Mouse (Mus musculus) midbrain, embryonic 14.5 days (tissue): Measurements from ENCODE around the gene Tcfl5. TPM values are rescaled to one million over a fixed set of nuclear protein-coding genes. Genes with fewer than 3 reads are reported as not detected.

Source experiments
- ATAC-seq: fragments of 200-750 bp; cut with Nextera tagmentation; 2 replicates; pipeline ENCODE4 v1.8.0; 2017; ENCODE audit warnings: moderate number of reproducible peaks, moderate library complexity; ENCODE audit not compliant: low FRiP score, low TSS enrichment
- DNase-seq: peaks from one replicate; pipeline ENCODE4 v3.0.0-alpha.2; 2015
- H3K27ac ChIP-seq: fragments of 300-500 bp; sonication (generic); replicated peaks from 2 replicates; pipeline ENCODE4 v1.5.1; 2014; ENCODE audit warnings: mild to moderate bottlenecking, low read depth, low read length, moderate library complexity
- H3K27me3 ChIP-seq: fragments of 300-500 bp; sonication (generic); 2 replicates; pipeline ENCODE4 v1.6.1; 2014; ENCODE audit warnings: low read length, control low read depth, mixed read lengths; ENCODE audit not compliant: control insufficient read depth, insufficient read depth
- H3K36me3 ChIP-seq: fragments of 300-500 bp; sonication (generic); 2 replicates; pipeline ENCODE4 v1.6.1; 2014; ENCODE audit warnings: low read length, control low read depth; ENCODE audit not compliant: control insufficient read depth, insufficient read depth
- H3K4me1 ChIP-seq: fragments of 300-500 bp; sonication (generic); 2 replicates; pipeline ENCODE4 v1.6.1; 2014; ENCODE audit warnings: mild to moderate bottlenecking, antibody characterized with exemption, low read length, control low read depth; ENCODE audit not compliant: control insufficient read depth, insufficient read depth
- H3K4me2 ChIP-seq: fragments of 300-500 bp; sonication (generic); 2 replicates; pipeline ENCODE4 v1.6.1; 2014; ENCODE audit warnings: mild to moderate bottlenecking, low read length, moderate library complexity
- H3K4me3 ChIP-seq: fragments of 300-500 bp; sonication (generic); replicated peaks from 2 replicates; pipeline ENCODE4 v1.5.1; 2014; ENCODE audit warnings: low read depth, low read length
- H3K9ac ChIP-seq: fragments of 300-500 bp; sonication (generic); replicated peaks from 2 replicates; pipeline ENCODE4 v1.6.1; 2014; ENCODE audit warnings: mild to moderate bottlenecking, low read length, moderate library complexity
- H3K9me3 ChIP-seq: fragments of 300-500 bp; sonication (generic); 2 replicates; pipeline ENCODE4 v1.6.1; 2016; ENCODE audit warnings: low read length, control low read depth, mixed read lengths; ENCODE audit not compliant: control insufficient read depth
- WGBS: fragments of 180-500 bp; shearing (Covaris S2); extraction: QIAGEN DNeasy Blood & Tissue Kit; methylation state at CpG from one replicate; pipeline ENCODE4 v1.1.7; 2014; 5-methylcytosine and 5-hydroxymethylcytosine counted together
- polyA plus RNA-seq: library from polyadenylated mRNA; unstranded; fragments of >200 nt; fragmentation: Nextera tagmentation; extraction: Ambion mirVana; gene quantifications from 2 replicates; pipeline ENCODE4 v1.2.1, GENCODE M21; 2014

Gene Tcfl5
- polyA plus RNA-seq, 1 experiment from 2014 or later = 0.42 TPM

- DNase-seq = peak; percentile 31
These were observed 17.0 kb upstream of the Tcfl5 start for GRCm38 (mm10) chr2:180659353-180660150.

GRCm38 (mm10) chr2:180658381-180658780 is 15.9 kb upstream of the Tcfl5 start:
- H3K27ac ChIP-seq = no peak overlapping the region
- 86% methylated on average over 5 of the region's 5 CpGs for WGBS
- H3K9me3 ChIP-seq = no peaks in the 10 kb centered on the region
- no peak overlapping the region for H3K4me2 ChIP-seq
- no peak overlapping the region for H3K9ac ChIP-seq
- no peak overlapping the region for H3K4me3 ChIP-seq
- peaks cover 23% of the 10 kb centered on the region for H3K36me3 ChIP-seq
- ATAC-seq = no peak
- no peaks in the 10 kb centered on the region for H3K4me1 ChIP-seq
- DNase-seq = no peak
- no peaks in the 10 kb centered on the region for H3K27me3 ChIP-seq

More at GRCm38 (mm10) chr2:180659353-180660150, 17.0 kb upstream of the Tcfl5 start:
- Histone ChIP-seq H3K4me2 (peak overlapping the region; percentile 45), H3K4me3 (no peak overlapping the region), H3K27ac (no peak overlapping the region), H3K4me1 (no peaks in the 10 kb centered on the region), H3K9me3 (no peaks in the 10 kb centered on the region), H3K27me3 (no peaks in the 10 kb centered on the region), H3K9ac (peak overlapping the region; percentile 39), H3K36me3 (peaks cover 29% of the 10 kb centered on the region)
- 21% methylated on average over 42 of the region's 42 CpGs for WGBS
- no peak for ATAC-seq

- ATAC-seq (no peak), DNase-seq (peak; percentile 88)
- WGBS = 77% methylated on average over 4 of the region's 4 CpGs
- peaks cover 23% of the 10 kb centered on the region for H3K36me3 ChIP-seq
- no peak overlapping the region for H3K4me2 ChIP-seq
- no peaks in the 10 kb centered on the region for H3K27me3 ChIP-seq
- no peaks in the 10 kb centered on the region for H3K9me3 ChIP-seq
- no peak overlapping the region for H3K9ac ChIP-seq
- H3K4me1 ChIP-seq = no peaks in the 10 kb centered on the region
- no peak overlapping the region for H3K4me3 ChIP-seq
- no peak overlapping the region for H3K27ac ChIP-seq
These were observed 15.0 kb upstream of the Tcfl5 start for GRCm38 (mm10) chr2:180657394-180658013.

DNA sequence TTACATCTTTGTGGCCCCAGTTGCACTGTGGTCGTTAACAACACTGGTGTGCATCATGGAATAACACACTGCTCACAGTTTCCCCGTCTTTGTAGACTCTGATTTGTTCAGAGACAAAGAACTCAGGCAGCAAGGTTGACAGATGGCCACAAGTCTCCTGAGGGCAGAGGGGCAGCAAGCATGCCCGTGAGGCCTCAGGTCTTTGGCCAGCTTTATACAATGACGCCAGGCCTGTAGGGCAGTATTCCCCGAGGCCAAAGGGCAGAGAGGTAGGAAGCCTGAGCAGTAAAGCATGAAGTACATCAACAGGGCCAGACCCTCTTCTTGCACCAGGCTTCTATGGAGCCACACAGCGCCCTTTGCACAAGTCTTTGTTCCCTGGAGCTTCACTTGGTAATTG is 12.6 kb upstream of the Tcfl5 start:
- Histone ChIP-seq H3K4me3 (no peak overlapping the region), H3K4me1 (no peaks in the 10 kb centered on the region), H3K4me2 (no peak overlapping the region), H3K9ac (no peak overlapping the region), H3K27ac (no peak overlapping the region), H3K27me3 (no peaks in the 10 kb centered on the region), H3K36me3 (0 out of 2 replicates have a peak, but pooled peaks cover under 1% of the 10 kb centered on the region), H3K9me3 (no peaks in the 10 kb centered on the region)
- no peak for ATAC-seq
- DNase-seq = no peak
- WGBS = 46% methylated on average over 6 of the region's 6 CpGs

DNA sequence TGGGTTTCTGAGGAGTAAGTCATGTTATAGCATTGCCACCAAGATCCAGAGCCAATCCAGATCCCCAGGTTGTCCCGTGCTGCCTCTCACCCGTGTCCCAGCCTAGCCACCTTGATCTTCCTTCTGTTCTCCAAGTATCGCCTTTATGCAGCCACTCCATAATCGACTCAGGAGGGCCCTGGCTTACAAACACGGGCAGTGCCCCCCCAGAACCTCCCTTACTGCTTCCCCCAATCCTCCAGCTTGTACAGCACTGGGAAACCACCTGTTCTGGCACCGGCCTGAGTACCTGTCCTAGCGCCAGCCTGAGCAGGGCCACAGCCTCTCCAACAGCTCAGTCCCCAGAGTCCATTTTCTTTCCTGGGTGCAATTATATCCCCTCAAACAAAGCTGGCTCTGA is 12.2 kb upstream of the Tcfl5 start:
- Histone ChIP-seq H3K9ac (no peak overlapping the region), H3K36me3 (no peaks in the 10 kb centered on the region)

GRCm38 (mm10) chr2:180646841-180647240 is 4.3 kb upstream of the Tcfl5 start:
- Histone ChIP-seq H3K4me1 (no peaks in the 10 kb centered on the region), H3K4me3 (no peak overlapping the region), H3K9me3 (peaks cover 14% of the 10 kb centered on the region), H3K27ac (no peak overlapping the region), H3K4me2 (no peak overlapping the region), H3K9ac (no peak overlapping the region), H3K36me3 (no peaks in the 10 kb centered on the region), H3K27me3 (peaks cover 14% of the 10 kb centered on the region)
- no peak for DNase-seq
- no peak for ATAC-seq

More for the DNA sequence above, 12.2 kb upstream of the Tcfl5 start:
- no peak for ATAC-seq
- no peaks in the 10 kb centered on the region for H3K4me1 ChIP-seq
- no peaks in the 10 kb centered on the region for H3K27me3 ChIP-seq
- H3K27ac ChIP-seq = no peak overlapping the region
- no peaks in the 10 kb centered on the region for H3K9me3 ChIP-seq
- no peak overlapping the region for H3K4me2 ChIP-seq
- 85% methylated on average over 7 of the region's 7 CpGs for WGBS
- no peak overlapping the region for H3K4me3 ChIP-seq
- DNase-seq = no peak

GRCm38 (mm10) chr2:180643626-180644025 is 1.1 kb upstream of the Tcfl5 start:
- Histone ChIP-seq H3K9ac (no peak overlapping the region), H3K27ac (no peak overlapping the region), H3K9me3 (peaks cover 14% of the 10 kb centered on the region), H3K27me3 (peaks cover 38% of the 10 kb centered on the region), H3K4me2 (no peak overlapping the region), H3K36me3 (no peaks in the 10 kb centered on the region), H3K4me3 (no peak overlapping the region), H3K4me1 (no peaks in the 10 kb centered on the region)
- ATAC-seq (no peak), DNase-seq (no peak)

GRCm38 (mm10) chr2:180641576-180642554 is 643 bp downstream of the Tcfl5 start:
- DNase-seq = peak; percentile 27
- WGBS = 3% methylated on average over 111 of the region's 112 CpGs
- H3K4me1 ChIP-seq = no peaks in the 10 kb centered on the region
- peak overlapping the region; percentile 47 for H3K4me2 ChIP-seq
- no peak overlapping the region for H3K27ac ChIP-seq
- H3K4me3 ChIP-seq = peak overlapping the region; percentile 30
- no peaks in the 10 kb centered on the region for H3K36me3 ChIP-seq
- no peak for ATAC-seq
- no peak overlapping the region for H3K9ac ChIP-seq
- H3K9me3 ChIP-seq = peaks cover 14% of the 10 kb centered on the region
- H3K27me3 ChIP-seq = peaks cover 38% of the 10 kb centered on the region
